Mouse (Mus musculus): ENCODE data around the gene Trp53. TPM values are rescaled to one million over a fixed set of nuclear protein-coding genes. Genes with fewer than 3 reads are reported as not detected.
"Not testable (repeated sequence)": the region's sequence is repeated elsewhere in the genome, so short reads cannot be mapped to it uniquely, and the experiment has no call there.

Gene Trp53
- polyA plus RNA-seq, 1 experiment = 22.1 TPM

DNA sequence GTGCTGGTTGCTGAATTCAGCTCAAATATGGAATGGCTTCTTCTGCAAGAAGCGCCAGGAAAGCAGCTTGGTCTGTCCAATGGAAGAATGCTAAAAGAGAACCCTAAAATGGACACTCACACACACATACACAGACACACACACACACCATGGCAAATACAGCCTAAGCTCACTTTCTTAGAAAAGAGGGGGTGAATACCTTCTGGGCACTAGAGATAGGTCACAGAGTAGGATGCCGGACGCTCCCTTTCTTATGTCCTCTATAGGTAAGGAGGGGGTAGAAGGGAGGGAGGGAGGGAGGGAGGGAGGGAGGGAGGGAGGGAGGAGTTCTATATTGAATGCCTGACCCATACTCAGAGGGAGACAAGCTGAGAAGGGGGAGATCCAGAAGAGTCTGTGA lies 28.4 kb downstream of the Trp53 start:
- H3K36me3 ChIP-seq (ENCODE audit: control insufficient read depth, insufficient read depth, low read length) = no peaks in the 10 kb centered on the region
- no peak overlapping the region for H3K27ac ChIP-seq (ENCODE audit: control insufficient read depth, insufficient read depth, low read depth, low read length)
- H3K4me1 ChIP-seq (ENCODE audit: control insufficient read depth, insufficient read depth, low read length) = peaks cover 19% of the 10 kb centered on the region
- no peak overlapping the region for H3K4me3 ChIP-seq (ENCODE audit: control insufficient read depth, low read depth, low read length)
- no peak for TF ChIP-seq CTCF (IDR thresholded peaks at IDR 0.05; ENCODE audit: control insufficient read depth, insufficient read depth, insufficient replicate concordance, low read depth, low read length)
- TF ChIP-seq POLR2A (IDR thresholded peaks at IDR 0.05; ENCODE audit: control insufficient read depth, low read depth, low read length) = no peak
- H3K27me3 ChIP-seq (ENCODE audit: control insufficient read depth, insufficient read depth, low read length) = no peaks in the 10 kb centered on the region

DNA sequence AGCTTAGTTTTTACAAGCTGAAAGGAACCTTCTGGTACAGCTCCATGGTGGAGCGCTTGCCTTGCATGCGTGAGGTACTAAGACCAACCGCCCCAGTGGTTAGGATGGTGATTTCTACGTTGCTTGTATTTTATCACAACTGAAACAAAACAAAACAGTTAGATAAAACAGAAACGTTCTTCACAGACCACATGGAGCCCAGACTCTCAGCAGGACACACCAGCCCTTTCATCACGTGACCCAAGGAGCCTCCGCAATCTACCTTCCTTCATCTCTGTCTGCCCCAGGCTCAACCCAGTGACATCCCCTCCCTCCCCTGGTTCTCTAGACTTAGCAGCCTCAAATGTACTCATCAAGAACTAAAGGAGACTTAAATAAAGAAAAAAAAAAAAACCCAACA lies 29.3 kb downstream of the Trp53 start:
- no peak overlapping the region for H3K27ac ChIP-seq (ENCODE audit: control insufficient read depth, insufficient read depth, low read depth, low read length)
- peaks cover 25% of the 10 kb centered on the region for H3K4me1 ChIP-seq (ENCODE audit: control insufficient read depth, insufficient read depth, low read length)
- no peak for TF ChIP-seq POLR2A (IDR thresholded peaks at IDR 0.05; ENCODE audit: control insufficient read depth, low read depth, low read length)
- TF ChIP-seq CTCF (IDR thresholded peaks at IDR 0.05; ENCODE audit: control insufficient read depth, insufficient read depth, insufficient replicate concordance, low read depth, low read length) = no peak
- H3K36me3 ChIP-seq (ENCODE audit: control insufficient read depth, insufficient read depth, low read length) = no peaks in the 10 kb centered on the region
- no peaks in the 10 kb centered on the region for H3K27me3 ChIP-seq (ENCODE audit: control insufficient read depth, insufficient read depth, low read length)
- no peak overlapping the region for H3K4me3 ChIP-seq (ENCODE audit: control insufficient read depth, low read depth, low read length)

DNA sequence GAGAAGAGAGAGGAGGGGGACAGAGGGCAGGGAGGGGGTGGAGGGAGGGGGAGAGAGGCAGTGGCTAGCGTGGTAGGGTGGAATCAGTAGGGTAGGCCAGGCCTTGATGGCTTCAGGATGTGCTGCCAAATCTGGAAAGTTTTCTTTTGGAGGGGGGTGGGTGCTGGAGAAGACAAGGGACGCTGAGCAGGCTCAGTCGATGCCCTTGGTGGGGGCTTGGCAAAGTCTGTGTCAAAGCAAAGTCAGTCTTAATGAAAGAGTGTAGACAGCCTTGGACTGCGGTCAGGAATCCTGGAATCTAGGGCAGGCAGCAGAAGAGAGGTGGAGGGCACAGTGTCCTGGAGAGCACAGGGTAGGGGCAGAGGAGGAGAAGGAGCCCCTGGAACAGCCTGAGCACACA lies 30.7 kb downstream of the Trp53 start:
- Histone ChIP-seq H3K4me3 (ENCODE audit: control insufficient read depth, low read depth, low read length) (no peak overlapping the region), H3K27me3 (ENCODE audit: control insufficient read depth, insufficient read depth, low read length) (no peaks in the 10 kb centered on the region), H3K4me1 (ENCODE audit: control insufficient read depth, insufficient read depth, low read length) (peaks cover 13% of the 10 kb centered on the region), H3K27ac (ENCODE audit: control insufficient read depth, insufficient read depth, low read depth, low read length) (no peak overlapping the region), H3K36me3 (ENCODE audit: control insufficient read depth, insufficient read depth, low read length) (no peaks in the 10 kb centered on the region)
- no peak for TF ChIP-seq CTCF (IDR thresholded peaks at IDR 0.05; ENCODE audit: control insufficient read depth, insufficient read depth, insufficient replicate concordance, low read depth, low read length)
- TF ChIP-seq POLR2A (IDR thresholded peaks at IDR 0.05; ENCODE audit: control insufficient read depth, low read depth, low read length) = no peak

DNA sequence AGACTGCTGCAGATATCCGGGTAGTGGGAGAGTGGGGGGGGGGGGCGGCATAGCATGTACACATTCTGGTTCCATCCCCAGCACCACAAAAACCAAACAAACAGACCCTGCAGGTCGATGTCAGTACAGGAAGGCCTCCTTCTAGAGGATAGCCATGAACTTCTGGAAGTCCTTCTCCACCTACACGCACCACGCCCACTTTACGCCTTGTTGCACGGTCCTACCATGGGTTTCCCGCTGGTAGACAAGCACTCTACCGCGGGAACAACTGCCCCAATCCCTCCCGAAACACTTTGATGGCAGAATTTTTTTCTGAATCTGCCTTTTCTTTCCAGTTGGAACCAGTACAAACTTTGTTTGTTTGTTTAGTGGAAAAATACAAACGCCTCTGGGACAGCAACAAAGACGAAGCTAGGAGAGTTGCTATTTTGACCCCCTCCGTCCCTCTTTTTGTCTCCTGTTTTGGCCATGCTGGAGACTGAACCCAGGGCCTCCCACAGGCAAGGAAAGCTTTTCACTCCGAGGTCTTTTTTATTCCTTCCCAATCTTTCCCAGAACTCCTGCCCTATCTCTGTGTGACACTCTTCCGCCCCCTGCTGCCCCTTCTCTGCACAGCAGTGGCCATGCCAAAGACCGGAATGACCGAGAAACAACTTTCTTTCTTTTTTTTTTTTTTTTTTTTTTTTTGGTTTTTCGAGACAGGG lies 33.5 kb downstream of the Trp53 start:
- Histone ChIP-seq H3K4me3 (ENCODE audit: control insufficient read depth, low read depth, low read length) (peak overlapping the region; percentile 42), H3K27me3 (ENCODE audit: control insufficient read depth, insufficient read depth, low read length) (no peaks in the 10 kb centered on the region), H3K4me1 (ENCODE audit: control insufficient read depth, insufficient read depth, low read length) (peaks cover 11% of the 10 kb centered on the region), H3K36me3 (ENCODE audit: control insufficient read depth, insufficient read depth, low read length) (no peaks in the 10 kb centered on the region), H3K27ac (ENCODE audit: control insufficient read depth, insufficient read depth, low read depth, low read length) (peak overlapping the region; percentile 64)
- no peak for TF ChIP-seq POLR2A (IDR thresholded peaks at IDR 0.05; ENCODE audit: control insufficient read depth, low read depth, low read length)
- TF ChIP-seq CTCF (IDR thresholded peaks at IDR 0.05; ENCODE audit: control insufficient read depth, insufficient read depth, insufficient replicate concordance, low read depth, low read length) = peak; percentile 76; the same call in 1 of the 2 replicates

DNA sequence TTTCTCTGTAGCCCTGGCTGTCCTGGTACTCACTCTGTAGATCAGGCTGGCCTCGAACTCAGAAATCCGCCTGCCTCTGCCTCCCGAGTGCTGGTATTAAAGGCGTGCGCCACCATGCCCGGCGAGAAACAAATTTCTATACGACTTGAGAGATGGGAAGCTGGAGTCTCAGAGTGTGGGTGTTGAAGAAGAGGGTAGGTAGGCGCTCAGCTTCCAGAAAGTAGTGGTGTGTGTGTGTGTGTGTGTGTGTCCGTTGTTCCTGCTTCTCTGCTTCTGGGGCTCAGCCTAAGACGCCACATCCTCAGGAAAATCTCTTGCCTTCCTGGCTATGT lies 34.1 kb downstream of the Trp53 start:
- not testable (repeated sequence) for H3K36me3 ChIP-seq (ENCODE audit: control insufficient read depth, insufficient read depth, low read length); H3K27ac ChIP-seq (ENCODE audit: control insufficient read depth, insufficient read depth, low read depth, low read length); H3K27me3 ChIP-seq (ENCODE audit: control insufficient read depth, insufficient read depth, low read length)
- Histone ChIP-seq H3K4me1 (ENCODE audit: control insufficient read depth, insufficient read depth, low read length) (peaks cover 11% of the 10 kb centered on the region), H3K4me3 (ENCODE audit: control insufficient read depth, low read depth, low read length) (peak overlapping the region; percentile 40)

- no peak overlapping the region for H3K4me3 ChIP-seq (ENCODE audit: control insufficient read depth, low read depth, low read length)
- TF ChIP-seq CTCF (IDR thresholded peaks at IDR 0.05; ENCODE audit: control insufficient read depth, insufficient read depth, insufficient replicate concordance, low read depth, low read length) = no peak
- no peak for TF ChIP-seq POLR2A (IDR thresholded peaks at IDR 0.05; ENCODE audit: control insufficient read depth, low read depth, low read length)
Measured at GRCm38 (mm10) chr11:69616781-69617180, 36.6 kb downstream of the Trp53 start.

GRCm38 (mm10) chr11:69617805-69618204 lies 37.6 kb downstream of the Trp53 start, which contains the start of gene Shbg:
TSS of gene Shbg (minus strand) at chr11:69617905.
- Histone ChIP-seq H3K36me3 (ENCODE audit: control insufficient read depth, insufficient read depth, low read length) (no peaks in the 10 kb centered on the region), H3K27me3 (ENCODE audit: control insufficient read depth, insufficient read depth, low read length) (no peaks in the 10 kb centered on the region), H3K4me3 (ENCODE audit: control insufficient read depth, low read depth, low read length) (no peak within 1 kb of the TSS), H3K27ac (ENCODE audit: control insufficient read depth, insufficient read depth, low read depth, low read length) (peak within 1 kb of the TSS; percentile 44), H3K4me1 (ENCODE audit: control insufficient read depth, insufficient read depth, low read length) (peaks cover 24% of the 10 kb centered on the region)
- TF ChIP-seq CTCF (IDR thresholded peaks at IDR 0.05; ENCODE audit: control insufficient read depth, insufficient read depth, insufficient replicate concordance, low read depth, low read length) (no peak), POLR2A (IDR thresholded peaks at IDR 0.05; ENCODE audit: control insufficient read depth, low read depth, low read length) (no peak)

More at GRCm38 (mm10) chr11:69616781-69617180, 36.6 kb downstream of the Trp53 start:
- H3K4me1 ChIP-seq (ENCODE audit: control insufficient read depth, insufficient read depth, low read length) = peaks cover 14% of the 10 kb centered on the region
- peak overlapping the region; percentile 27; the same call in 1 of the 2 replicates for H3K27ac ChIP-seq (ENCODE audit: control insufficient read depth, insufficient read depth, low read depth, low read length)
- H3K27me3 ChIP-seq (ENCODE audit: control insufficient read depth, insufficient read depth, low read length) = no peaks in the 10 kb centered on the region
- H3K36me3 ChIP-seq (ENCODE audit: control insufficient read depth, insufficient read depth, low read length) = no peaks in the 10 kb centered on the region

Measured in testis, adult 2 months (tissue).